Mouse (Mus musculus): ENCODE measurements around the gene Auts2. TPM values are rescaled to one million over a fixed set of nuclear protein-coding genes. Genes with fewer than 3 reads are reported as not detected.

The Auts2 gene
- polyA plus RNA-seq, 1 experiment from 2014 or later: 73.6 TPM

DNA sequence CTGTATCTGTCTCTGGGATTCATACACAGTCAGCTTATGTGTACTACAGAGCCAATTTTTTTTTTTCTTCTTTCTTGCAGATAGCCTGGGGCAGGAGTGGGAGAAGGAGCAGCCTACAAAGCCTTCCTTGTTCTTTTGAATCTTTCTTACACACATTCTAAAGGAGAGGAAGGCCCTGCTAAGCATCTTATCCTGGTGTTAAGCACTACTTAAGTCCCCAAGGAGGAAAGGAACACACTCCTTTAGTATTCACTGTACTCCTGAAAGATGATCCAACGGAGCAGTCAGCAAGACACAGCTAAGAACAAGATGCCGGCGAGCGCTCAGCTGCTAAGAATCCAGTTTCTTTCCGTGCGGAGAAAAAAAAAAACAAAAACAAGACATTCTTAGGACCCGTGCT lies 356.9 kb downstream of the Auts2 start:
- Histone ChIP-seq H3K36me3 (no peaks in the 10 kb centered on the region), H3K4me1 (peaks cover 60% of the 10 kb centered on the region), H3K9me3 (no peaks in the 10 kb centered on the region), H3K27ac (peak overlapping the region; percentile 67), H3K4me2 (replicated peaks) (peak overlapping the region; percentile 29; the same call in 1 of the 2 replicates), H3K9ac (no peak overlapping the region), H3K4me3 (no peak overlapping the region), H3K27me3 (no peaks in the 10 kb centered on the region)
- WGBS: 5% methylated on average over 7 of the region's 7 CpGs
- no peak for ATAC-seq (ENCODE audit: insufficient number of reproducible peaks, insufficient read depth, low FRiP score, low TSS enrichment)

- H3K4me1 ChIP-seq: peaks cover 49% of the 10 kb centered on the region
These were observed 358.6 kb downstream of the Auts2 start for GRCm38 (mm10) chr5:132184395-132185095.

DNA sequence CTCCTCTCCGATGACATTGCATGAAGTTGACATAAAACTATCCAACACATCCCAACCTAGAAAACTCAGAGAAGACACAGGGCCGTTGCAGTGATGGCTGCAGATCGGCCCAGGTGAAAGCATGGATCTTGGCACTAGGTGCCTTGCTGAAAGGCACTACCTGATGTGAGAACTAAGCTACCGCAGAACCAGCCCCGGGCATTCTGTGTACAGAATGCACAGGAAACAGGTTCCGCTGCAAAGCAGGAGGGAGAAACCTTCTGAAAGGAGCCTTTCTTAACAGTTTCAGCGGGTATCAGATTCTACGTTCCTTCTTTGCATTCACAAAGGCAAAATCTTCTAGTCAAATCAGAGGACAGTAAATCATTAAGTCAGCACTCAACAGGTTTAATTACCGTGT lies 361.1 kb downstream of the Auts2 start:
- H3K9ac ChIP-seq: no peak overlapping the region
- 66% methylated on average over 9 of the region's 9 CpGs for WGBS
- no peaks in the 10 kb centered on the region for H3K36me3 ChIP-seq
- no peaks in the 10 kb centered on the region for H3K9me3 ChIP-seq
- ATAC-seq (ENCODE audit: insufficient number of reproducible peaks, insufficient read depth, low FRiP score, low TSS enrichment): no peak
- no peak overlapping the region for H3K4me3 ChIP-seq
- H3K27ac ChIP-seq: no peak overlapping the region
- no peaks in the 10 kb centered on the region for H3K27me3 ChIP-seq
- H3K4me1 ChIP-seq: peaks cover 32% of the 10 kb centered on the region
- H3K4me2 ChIP-seq (replicated peaks): no peak overlapping the region

More at GRCm38 (mm10) chr5:132184395-132185095, 358.6 kb downstream of the Auts2 start:
- H3K9ac ChIP-seq: no peak overlapping the region
- H3K27me3 ChIP-seq: no peaks in the 10 kb centered on the region
- no peaks in the 10 kb centered on the region for H3K36me3 ChIP-seq
- no peak overlapping the region for H3K4me3 ChIP-seq
- ATAC-seq (ENCODE audit: insufficient number of reproducible peaks, insufficient read depth, low FRiP score, low TSS enrichment): no peak
- WGBS: 68% methylated on average over 4 of the region's 4 CpGs
- no peak overlapping the region for H3K4me2 ChIP-seq (replicated peaks)
- H3K27ac ChIP-seq: no peak overlapping the region
- no peaks in the 10 kb centered on the region for H3K9me3 ChIP-seq

DNA sequence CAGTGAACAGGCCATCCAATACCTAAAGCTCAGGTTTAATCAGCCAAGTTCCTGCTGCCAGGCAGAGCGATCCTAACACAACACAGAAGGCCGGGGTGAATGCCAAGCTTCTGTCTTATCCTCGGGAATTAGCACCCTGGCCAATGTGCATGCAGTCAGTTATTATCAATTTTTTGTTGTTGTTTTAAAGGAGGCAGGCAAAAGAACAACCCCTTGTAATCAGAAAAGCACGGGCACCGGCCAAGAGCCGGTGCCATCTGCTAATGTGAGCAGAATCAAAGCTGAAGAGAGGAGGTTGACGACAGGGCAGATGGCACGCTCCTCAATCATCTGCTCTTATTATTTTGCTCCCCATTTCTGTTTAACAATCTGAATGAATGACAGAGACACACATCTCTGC lies 373.1 kb downstream of the Auts2 start:
- Histone ChIP-seq H3K9ac (no peak overlapping the region), H3K9me3 (no peaks in the 10 kb centered on the region), H3K4me2 (replicated peaks) (no peak overlapping the region), H3K27me3 (no peaks in the 10 kb centered on the region), H3K4me1 (peaks cover 8% of the 10 kb centered on the region; the same call in 1 of the 2 replicates), H3K27ac (no peak overlapping the region), H3K36me3 (no peaks in the 10 kb centered on the region), H3K4me3 (no peak overlapping the region)
- no peak for ATAC-seq (ENCODE audit: insufficient number of reproducible peaks, insufficient read depth, low FRiP score, low TSS enrichment)
- WGBS: 81% methylated on average over 8 of the region's 8 CpGs

- Histone ChIP-seq H3K36me3 (no peaks in the 10 kb centered on the region), H3K9me3 (no peaks in the 10 kb centered on the region), H3K4me3 (no peak overlapping the region), H3K9ac (no peak overlapping the region), H3K27me3 (no peaks in the 10 kb centered on the region), H3K4me1 (peaks cover 11% of the 10 kb centered on the region; the same call in 1 of the 2 replicates), H3K4me2 (replicated peaks) (no peak overlapping the region), H3K27ac (no peak overlapping the region)
- ATAC-seq (ENCODE audit: insufficient number of reproducible peaks, insufficient read depth, low FRiP score, low TSS enrichment): no peak
- WGBS: 85% methylated on average over 5 of the region's 5 CpGs
These were observed 374.3 kb downstream of the Auts2 start for GRCm38 (mm10) chr5:132168805-132169204.

- H3K36me3 ChIP-seq: no peaks in the 10 kb centered on the region
- ATAC-seq (ENCODE audit: insufficient number of reproducible peaks, insufficient read depth, low FRiP score, low TSS enrichment): no peak
- H3K27me3 ChIP-seq: no peaks in the 10 kb centered on the region
- peaks cover 16% of the 10 kb centered on the region; the same call in 1 of the 2 replicates for H3K4me1 ChIP-seq
- no peak overlapping the region for H3K27ac ChIP-seq
- 93% methylated on average over 5 of the region's 5 CpGs for WGBS
- no peaks in the 10 kb centered on the region for H3K9me3 ChIP-seq
- H3K4me3 ChIP-seq: no peak overlapping the region
- H3K9ac ChIP-seq: no peak overlapping the region
- no peak overlapping the region for H3K4me2 ChIP-seq (replicated peaks)
These were observed 374.9 kb downstream of the Auts2 start for GRCm38 (mm10) chr5:132168224-132168623.

DNA sequence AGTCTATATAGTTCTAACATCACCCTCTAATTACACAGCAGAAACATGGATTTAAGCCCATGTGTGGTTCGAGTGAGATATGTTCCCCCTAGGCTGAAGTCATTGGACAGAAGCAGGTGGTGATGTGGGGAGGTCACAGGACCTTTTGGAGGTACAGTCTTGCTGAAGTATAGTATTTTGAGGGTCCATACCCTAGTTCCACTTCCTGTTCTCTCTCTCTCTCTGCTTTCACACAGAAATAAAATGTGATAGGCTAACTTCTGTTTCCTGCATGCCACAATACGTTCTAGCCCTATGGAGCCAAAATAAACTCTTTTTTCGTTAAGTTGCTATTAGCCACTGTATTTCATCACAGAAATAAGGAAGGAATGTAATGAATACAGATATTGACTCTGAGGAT lies 376.6 kb downstream of the Auts2 start:
- Histone ChIP-seq H3K27ac (no peak overlapping the region), H3K27me3 (no peaks in the 10 kb centered on the region), H3K4me1 (peaks cover 28% of the 10 kb centered on the region), H3K4me3 (no peak overlapping the region), H3K9ac (no peak overlapping the region), H3K36me3 (no peaks in the 10 kb centered on the region), H3K9me3 (no peaks in the 10 kb centered on the region), H3K4me2 (replicated peaks) (no peak overlapping the region)
- 73% methylated on average over 3 of the region's 3 CpGs for WGBS
- ATAC-seq (ENCODE audit: insufficient number of reproducible peaks, insufficient read depth, low FRiP score, low TSS enrichment): no peak

DNA sequence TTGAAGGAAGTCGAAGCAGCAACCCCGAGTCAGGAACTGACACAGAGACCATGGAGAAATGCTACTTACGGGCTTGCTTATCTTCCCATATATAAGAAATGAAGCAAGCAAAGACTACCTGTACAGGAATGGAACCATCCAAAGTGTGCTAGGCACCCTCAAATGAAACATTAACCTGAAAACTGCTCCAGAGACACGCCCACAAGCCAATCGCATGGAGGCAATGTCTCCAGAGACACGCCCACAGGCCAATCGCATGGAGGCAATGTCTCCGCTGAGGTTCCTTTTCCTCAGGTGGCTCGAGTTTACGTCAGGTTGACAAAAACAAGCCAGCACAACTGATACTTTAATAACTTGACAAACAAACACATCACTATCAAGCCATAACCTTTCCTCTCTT lies 379.2 kb downstream of the Auts2 start:
- Histone ChIP-seq H3K4me3 (no peak overlapping the region), H3K4me2 (replicated peaks) (no peak overlapping the region), H3K9me3 (no peaks in the 10 kb centered on the region), H3K9ac (no peak overlapping the region), H3K27me3 (no peaks in the 10 kb centered on the region), H3K36me3 (no peaks in the 10 kb centered on the region), H3K4me1 (peaks cover 35% of the 10 kb centered on the region), H3K27ac (no peak overlapping the region)
- WGBS: 73% methylated on average over 10 of the region's 10 CpGs
- ATAC-seq (ENCODE audit: insufficient number of reproducible peaks, insufficient read depth, low FRiP score, low TSS enrichment): no peak

GRCm38 (mm10) chr5:132162206-132162533 lies 381.0 kb downstream of the Auts2 start:
- no peaks in the 10 kb centered on the region for H3K9me3 ChIP-seq
- H3K4me2 ChIP-seq (replicated peaks): no peak overlapping the region
- H3K9ac ChIP-seq: no peak overlapping the region
- H3K4me3 ChIP-seq: no peak overlapping the region
- peak overlapping the region; percentile 83 for H3K27ac ChIP-seq
- peak; percentile 69 for ATAC-seq (ENCODE audit: insufficient number of reproducible peaks, insufficient read depth, low FRiP score, low TSS enrichment)
- H3K36me3 ChIP-seq: no peaks in the 10 kb centered on the region
- 35% methylated on average over 4 of the region's 4 CpGs for WGBS
- peaks cover 35% of the 10 kb centered on the region for H3K4me1 ChIP-seq
- no peaks in the 10 kb centered on the region for H3K27me3 ChIP-seq

GRCm38 (mm10) chr5:132161338-132162205 lies 381.6 kb downstream of the Auts2 start:
- Histone ChIP-seq H3K4me3 (no peak overlapping the region), H3K9me3 (no peaks in the 10 kb centered on the region), H3K27me3 (no peaks in the 10 kb centered on the region), H3K27ac (peak overlapping the region; percentile 83), H3K36me3 (no peaks in the 10 kb centered on the region), H3K4me2 (replicated peaks) (peak overlapping the region; percentile 13), H3K4me1 (peaks cover 35% of the 10 kb centered on the region), H3K9ac (no peak overlapping the region)
- WGBS: 16% methylated on average over 9 of the region's 9 CpGs
- ATAC-seq (ENCODE audit: insufficient number of reproducible peaks, insufficient read depth, low FRiP score, low TSS enrichment): 0 out of 2 replicates have a peak, but pooled peaks have one; percentile 41

DNA sequence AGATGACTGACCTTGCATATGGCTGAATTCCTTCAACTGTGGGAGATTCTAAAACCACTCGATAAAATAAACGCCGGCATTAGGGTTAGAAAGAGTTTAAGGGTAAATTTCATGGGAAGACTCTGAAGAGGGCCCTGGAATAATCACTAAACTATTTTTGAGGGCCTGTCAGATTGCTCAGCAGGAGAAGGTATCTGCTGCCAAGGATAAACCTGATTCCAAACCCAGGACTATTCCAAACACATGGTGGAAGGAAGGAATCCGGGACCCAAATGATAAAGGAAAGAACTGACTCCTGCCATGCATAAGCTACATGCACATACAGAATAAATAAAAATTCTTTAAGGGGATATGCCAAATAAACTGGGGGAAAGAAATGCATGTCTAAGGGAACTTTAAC lies 399.0 kb downstream of the Auts2 start:
- Histone ChIP-seq H3K4me3 (no peak overlapping the region), H3K27me3 (no peaks in the 10 kb centered on the region), H3K27ac (no peak overlapping the region), H3K4me2 (replicated peaks) (no peak overlapping the region), H3K9me3 (no peaks in the 10 kb centered on the region), H3K9ac (no peak overlapping the region), H3K36me3 (no peaks in the 10 kb centered on the region), H3K4me1 (no peaks in the 10 kb centered on the region)
- 90% methylated on average over 4 of the region's 4 CpGs for WGBS
- ATAC-seq (ENCODE audit: insufficient number of reproducible peaks, insufficient read depth, low FRiP score, low TSS enrichment): no peak

GRCm38 (mm10) chr5:132140816-132141215 lies 402.3 kb downstream of the Auts2 start:
- Histone ChIP-seq H3K4me3 (no peak overlapping the region), H3K27ac (no peak overlapping the region), H3K9me3 (no peaks in the 10 kb centered on the region), H3K27me3 (no peaks in the 10 kb centered on the region), H3K4me2 (replicated peaks) (no peak overlapping the region), H3K36me3 (no peaks in the 10 kb centered on the region), H3K9ac (no peak overlapping the region), H3K4me1 (no peaks in the 10 kb centered on the region)
- ATAC-seq (ENCODE audit: insufficient number of reproducible peaks, insufficient read depth, low FRiP score, low TSS enrichment): no peak
- 58% methylated on average over 4 of the region's 4 CpGs for WGBS
